Mouse (Mus musculus): ENCODE measurements around the gene Ppfia4.

GRCm38 (mm10) chr1:134334111-134334827, 1.5 kb upstream of the Ppfia4 start:
- TF ChIP-seq POLR2A (IDR thresholded peaks at IDR 0.05; ENCODE audit: low read depth, low read length) (no peak), CTCF (IDR thresholded peaks at IDR 0.05; ENCODE audit: extremely low read depth, insufficient read length, insufficient replicate concordance, low read depth, low read length) (no peak)

Measured in small intestine, adult 2 months (tissue).